Mouse (Mus musculus) stomach, postnatal 0 days (tissue): ENCODE results near the gene Arhgef2.

Experiments
- CTCF ChIP-seq: IDR thresholded peaks from 2 replicates; pipeline ENCODE4 v1.5.1; 2016; ENCODE audit warnings: antibody characterized with exemption, low read depth, mild to moderate bottlenecking, moderate library complexity
- EP300 ChIP-seq: optimal IDR thresholded peaks from 2 replicates; pipeline ENCODE3; 2016; ENCODE audit warnings: antibody characterized with exemption

GRCm38 (mm10) chr3:88629244-88629643, 23.5 kb downstream of the Arhgef2 start:
- TF ChIP-seq EP300, result no peak
- no peak for TF ChIP-seq CTCF
